Mouse (Mus musculus) heart, embryonic 14.5 days (tissue): ENCODE data around the gene Mdga1. TPM values are rescaled to one million over a fixed set of nuclear protein-coding genes. Genes with fewer than 3 reads are reported as not detected.
A peak's percentile ranks its signal among the peaks of the same experiment; 100 is the strongest.

Experiments
- ATAC-seq: fragments of 200-750 bp; cut with Nextera tagmentation; 2 replicates; pipeline ENCODE4 v1.8.0; 2017; ENCODE audit warnings: low read depth, moderate TSS enrichment; ENCODE audit not compliant: insufficient number of reproducible peaks, insufficient read depth, low FRiP score
- H3K27ac ChIP-seq, 2 experiments: fragments of 200-500 bp in 1 of 2; fragments of 300-500 bp in 1 of 2; sonication (generic) in 1 of 2; replicated peaks in 1 of 2; 2 replicates each; pipeline ENCODE4 v1.5.1; 2012 to 2014; ENCODE audit warnings: low read depth in 2 of 2, low read length in 2 of 2, control low read depth in 1 of 2, mild to moderate bottlenecking in 1 of 2, mixed read lengths in 1 of 2; ENCODE audit not compliant: control insufficient read depth in 1 of 2, insufficient read depth in 1 of 2
- H3K27me3 ChIP-seq: fragments of 300-500 bp; sonication (generic); 2 replicates; pipeline ENCODE4 v1.6.1; 2014; ENCODE audit warnings: mild to moderate bottlenecking, low read length, control low read depth; ENCODE audit not compliant: control insufficient read depth, insufficient read depth
- H3K36me3 ChIP-seq: fragments of 300-500 bp; sonication (generic); 2 replicates; pipeline ENCODE4 v1.6.1; 2014; ENCODE audit warnings: mild to moderate bottlenecking, control low read depth, low read length, mixed read lengths; ENCODE audit not compliant: control insufficient read depth, insufficient read depth
- H3K4me1 ChIP-seq, 2 experiments: fragments of 200-500 bp in 1 of 2; fragments of 300-500 bp in 1 of 2; sonication (generic) in 1 of 2; 2 replicates each; pipeline ENCODE4 v1.6.1; 2012 to 2014; ENCODE audit warnings: low read length in 2 of 2, control low read depth in 1 of 2, mixed read lengths in 1 of 2; ENCODE audit not compliant: control insufficient read depth in 2 of 2, insufficient read depth in 2 of 2
- H3K4me2 ChIP-seq: fragments of 300-500 bp; sonication (generic); 2 replicates; pipeline ENCODE4 v1.6.1; 2014; ENCODE audit warnings: mild to moderate bottlenecking, low read length
- H3K4me3 ChIP-seq, 2 experiments: fragments of 200-500 bp in 1 of 2; fragments of 300-500 bp in 1 of 2; sonication (generic) in 1 of 2; 2 replicates each; pipeline ENCODE4 v1.5.1; 2012 to 2014; ENCODE audit warnings: low read length in 2 of 2, mild to moderate bottlenecking in 2 of 2, control low read depth in 1 of 2, low read depth in 1 of 2, moderate library complexity in 1 of 2; ENCODE audit not compliant: control insufficient read depth in 1 of 2, insufficient read depth in 1 of 2
- H3K9ac ChIP-seq: fragments of 300-500 bp; sonication (generic); 2 replicates; pipeline ENCODE4 v1.6.1; 2014; ENCODE audit warnings: mild to moderate bottlenecking, low read length
- H3K9me3 ChIP-seq: fragments of 300-500 bp; sonication (generic); 2 replicates; pipeline ENCODE4 v1.6.1; 2016; ENCODE audit warnings: low read length, control low read depth; ENCODE audit not compliant: control insufficient read depth
- WGBS: fragments of 180-500 bp; shearing (Covaris S2); extraction: QIAGEN DNeasy Blood & Tissue Kit; methylation state at CpG from one replicate; pipeline ENCODE4 v1.1.7; 2014; 5-methylcytosine and 5-hydroxymethylcytosine counted together
- polyA plus RNA-seq: library from polyadenylated mRNA; unstranded; fragments of >200 nt; fragmentation: Nextera tagmentation; extraction: Ambion mirVana; gene quantifications from 2 replicates; pipeline ENCODE4 v1.2.1, GENCODE M21; 2014

Gene Mdga1
- 6.3 and 6.6 TPM in 2 replicates for polyA plus RNA-seq

DNA sequence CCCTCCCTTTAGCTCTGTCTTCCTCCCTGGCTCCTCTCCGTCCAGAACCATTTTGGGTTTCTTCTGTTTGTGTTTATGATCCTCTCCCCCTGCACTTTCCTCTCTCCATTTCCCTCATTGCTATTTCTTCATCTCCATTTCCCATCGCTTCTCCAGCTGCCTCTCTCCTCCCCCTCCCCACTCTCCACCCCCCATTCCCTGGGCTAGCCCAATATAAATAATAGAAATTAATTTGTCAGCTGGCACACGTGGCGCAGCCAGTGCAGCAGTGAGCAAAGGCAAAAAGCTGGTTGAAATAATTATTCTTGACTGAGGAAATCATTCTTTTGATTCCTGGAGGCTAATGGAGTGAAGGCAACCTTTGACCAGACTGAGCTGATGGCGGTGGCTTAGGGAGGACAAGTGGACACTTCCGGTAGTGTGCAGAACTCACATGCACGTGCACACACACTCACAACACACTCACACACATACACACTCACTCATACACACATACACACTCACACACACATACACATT, at the start of gene Mdga1:
TSS of gene Mdga1 (minus strand) at position 51 of the 519 bp plus-strand sequence.
- no peaks in the 10 kb centered on the region for H3K4me1 ChIP-seq
- 78% methylated on average over 7 of the region's 7 CpGs for WGBS
- ATAC-seq = no peak

DNA sequence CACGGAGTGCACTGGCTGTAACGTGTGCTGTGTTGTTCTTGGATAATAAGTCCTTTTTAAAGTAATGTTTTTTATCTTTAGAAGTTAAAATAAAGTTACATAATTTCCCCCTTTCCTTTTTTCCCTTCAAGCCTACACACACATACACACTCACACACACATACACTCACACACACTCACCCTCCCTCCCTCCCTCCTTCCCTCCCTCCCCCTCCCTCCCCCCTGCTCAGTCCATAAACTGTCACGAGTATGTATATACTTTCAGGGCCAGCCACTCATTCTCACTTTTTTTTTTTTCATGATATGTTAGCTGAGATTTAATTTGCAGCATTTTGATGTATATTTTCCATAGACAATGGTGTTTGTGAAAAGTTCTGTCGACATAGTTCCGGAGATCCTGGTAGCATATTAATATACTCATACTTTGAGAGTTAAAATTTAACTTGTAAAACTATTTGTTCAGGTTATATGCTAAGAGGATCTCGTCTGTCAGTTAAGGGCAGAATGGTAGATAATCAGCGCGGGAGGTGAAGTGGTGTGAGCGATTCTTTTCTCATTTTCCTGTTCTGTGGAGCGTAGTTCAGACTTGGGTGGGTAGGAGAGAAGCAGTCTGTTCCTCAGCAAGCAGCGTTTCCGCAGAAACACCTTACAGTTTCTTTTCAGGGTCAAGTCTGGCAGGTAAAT, 49.2 kb upstream of the Mdga1 start:
- Histone ChIP-seq H3K4me3 (no peak overlapping the region), H3K4me2 (no peak overlapping the region), H3K9me3 (no peaks in the 10 kb centered on the region), H3K27me3 (no peaks in the 10 kb centered on the region), H3K4me1 (peaks cover 6 to 37% of the 10 kb centered on the region in 2 experiments), H3K9ac (no peak overlapping the region), H3K36me3 (no peaks in the 10 kb centered on the region), H3K27ac (no peak overlapping the region)
- 78% methylated on average over 12 of the region's 12 CpGs for WGBS
- ATAC-seq = no peak

More for the DNA sequence above, at the start of gene Mdga1:
- Histone ChIP-seq H3K9ac (no peak within 1 kb of the TSS), H3K4me3 (no peak within 1 kb of the TSS), H3K27ac (no peak within 1 kb of the TSS), H3K4me2 (no peak within 1 kb of the TSS), H3K27me3 (peaks cover 5% of the 10 kb centered on the region; the same call in 1 of the 2 replicates), H3K36me3 (no peaks in the 10 kb centered on the region), H3K9me3 (no peaks in the 10 kb centered on the region)

DNA sequence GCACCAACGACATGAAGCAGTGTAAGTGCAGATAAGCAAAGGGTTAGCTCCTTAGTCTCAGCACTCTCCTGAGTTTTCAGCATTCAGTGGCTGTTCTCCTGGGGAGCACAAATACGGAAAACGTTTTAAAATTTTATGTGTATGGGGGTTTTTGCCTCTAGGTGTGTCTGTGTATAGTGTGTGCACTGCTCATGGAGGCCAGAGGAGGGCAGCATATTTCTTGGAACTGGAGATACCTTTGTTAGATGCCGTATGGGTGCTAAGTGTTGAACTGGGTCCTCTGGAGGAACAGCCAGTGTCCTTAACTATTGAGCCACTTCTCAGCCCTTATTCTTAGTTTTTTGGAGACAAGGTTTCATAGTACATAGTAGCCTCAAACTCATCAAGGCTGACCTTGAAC, 44.8 kb upstream of the Mdga1 start:
- WGBS = 93% methylated on average over 4 of the region's 4 CpGs
- H3K4me2 ChIP-seq = no peak overlapping the region
- ATAC-seq = no peak
- no peaks in the 10 kb centered on the region for H3K9me3 ChIP-seq
- no peaks in the 10 kb centered on the region for H3K27me3 ChIP-seq
- no peak overlapping the region for H3K4me3 ChIP-seq
- H3K27ac ChIP-seq = no peak overlapping the region
- H3K36me3 ChIP-seq = peaks cover 6% of the 10 kb centered on the region; the same call in 1 of the 2 replicates
- peaks cover 7 to 25% of the 10 kb centered on the region in 2 experiments for H3K4me1 ChIP-seq
- H3K9ac ChIP-seq = no peak overlapping the region

DNA sequence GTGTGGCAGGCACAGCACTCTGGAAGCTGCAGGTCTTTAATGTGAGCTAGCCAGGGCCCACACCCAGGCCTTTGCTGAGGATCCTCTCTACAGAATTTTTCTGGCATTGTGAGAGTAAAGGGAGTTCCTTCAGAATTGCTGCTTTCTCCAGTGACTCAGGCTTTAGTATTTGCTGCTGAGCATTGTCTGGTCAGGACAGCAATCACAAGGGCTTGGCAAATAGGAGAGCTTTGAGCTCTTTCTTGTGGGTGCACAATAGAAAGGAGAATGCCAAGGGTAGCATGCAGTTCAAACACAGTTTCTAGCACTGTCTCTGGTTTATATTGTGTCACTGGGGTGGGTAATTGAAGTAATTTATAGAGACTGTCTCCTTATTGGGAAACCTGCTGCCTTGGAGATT, 38.5 kb upstream of the Mdga1 start:
- ATAC-seq = no peak
- Histone ChIP-seq H3K9ac (no peak overlapping the region), H3K27me3 (no peaks in the 10 kb centered on the region), H3K27ac (no peak overlapping the region), H3K4me1 (peaks cover 15 to 41% of the 10 kb centered on the region in 2 experiments), H3K9me3 (no peaks in the 10 kb centered on the region), H3K4me3 (no peak overlapping the region), H3K36me3 (peaks cover 8% of the 10 kb centered on the region; the same call in 1 of the 2 replicates), H3K4me2 (peak overlapping the region; percentile 11; the same call in 1 of the 2 replicates)

DNA sequence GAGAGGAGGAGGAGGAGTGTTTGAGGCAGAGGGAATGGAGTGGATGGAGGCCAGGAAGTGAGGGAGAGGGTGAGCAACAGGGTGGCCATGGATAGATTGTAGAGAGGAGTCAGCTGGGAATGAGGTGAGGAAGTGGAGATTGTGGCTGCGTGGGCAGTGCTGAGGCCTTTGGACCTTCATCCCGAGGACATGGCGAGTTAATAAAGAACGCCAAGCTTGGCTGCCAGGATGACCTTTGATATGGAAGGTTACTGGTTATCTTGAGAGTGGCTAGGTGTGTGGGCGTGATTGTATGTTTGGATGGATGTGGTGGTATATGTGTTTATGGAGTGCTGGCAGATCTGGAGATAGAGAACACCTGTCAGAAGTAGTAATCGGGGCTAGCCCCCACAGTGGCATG, 38.0 kb upstream of the Mdga1 start:
- no peaks in the 10 kb centered on the region for H3K9me3 ChIP-seq
- WGBS = 43% methylated on average over 6 of the region's 6 CpGs
- peaks cover 15 to 44% of the 10 kb centered on the region in 2 experiments for H3K4me1 ChIP-seq
- peaks cover 8% of the 10 kb centered on the region; the same call in 1 of the 2 replicates for H3K36me3 ChIP-seq
- H3K4me3 ChIP-seq = no peak overlapping the region
- H3K27me3 ChIP-seq = no peaks in the 10 kb centered on the region
- peak overlapping the region; percentile 11 for H3K4me2 ChIP-seq
- no peak overlapping the region for H3K27ac ChIP-seq
- H3K9ac ChIP-seq = no peak overlapping the region
- ATAC-seq = no peak

DNA sequence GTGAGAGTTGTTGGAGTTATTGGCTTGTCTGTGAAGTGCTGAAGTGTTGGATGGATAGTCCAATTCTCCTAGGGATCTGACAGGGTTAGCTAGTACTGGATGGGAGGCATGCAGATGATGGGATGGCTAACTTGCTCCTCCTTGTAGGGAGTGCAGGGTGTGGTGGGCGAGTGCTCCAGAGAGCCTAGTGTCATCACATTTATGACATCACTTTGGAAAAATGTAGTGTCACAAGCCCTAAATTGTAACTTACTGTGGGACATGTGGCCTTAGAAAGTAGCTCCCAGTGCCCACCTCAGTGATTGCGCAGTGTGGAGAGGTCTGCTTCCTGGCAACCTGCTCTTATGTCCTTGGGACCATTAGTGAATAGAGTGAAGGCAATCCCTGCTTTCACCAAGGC, 37.0 kb upstream of the Mdga1 start:
- Histone ChIP-seq H3K27me3 (no peaks in the 10 kb centered on the region), H3K4me3 (0 out of 4 replicates have a peak overlapping the region, but pooled peaks of 1 of the 2 experiments have one; percentile 99), H3K4me2 (peak overlapping the region; percentile 83), H3K27ac (no peak overlapping the region), H3K9me3 (no peaks in the 10 kb centered on the region), H3K9ac (peak overlapping the region; percentile 16; the same call in 1 of the 2 replicates), H3K36me3 (peaks cover 8% of the 10 kb centered on the region; the same call in 1 of the 2 replicates), H3K4me1 (peaks cover 15 to 44% of the 10 kb centered on the region in 2 experiments)
- 63% methylated on average over 2 of the region's 2 CpGs for WGBS
- no peak for ATAC-seq

DNA sequence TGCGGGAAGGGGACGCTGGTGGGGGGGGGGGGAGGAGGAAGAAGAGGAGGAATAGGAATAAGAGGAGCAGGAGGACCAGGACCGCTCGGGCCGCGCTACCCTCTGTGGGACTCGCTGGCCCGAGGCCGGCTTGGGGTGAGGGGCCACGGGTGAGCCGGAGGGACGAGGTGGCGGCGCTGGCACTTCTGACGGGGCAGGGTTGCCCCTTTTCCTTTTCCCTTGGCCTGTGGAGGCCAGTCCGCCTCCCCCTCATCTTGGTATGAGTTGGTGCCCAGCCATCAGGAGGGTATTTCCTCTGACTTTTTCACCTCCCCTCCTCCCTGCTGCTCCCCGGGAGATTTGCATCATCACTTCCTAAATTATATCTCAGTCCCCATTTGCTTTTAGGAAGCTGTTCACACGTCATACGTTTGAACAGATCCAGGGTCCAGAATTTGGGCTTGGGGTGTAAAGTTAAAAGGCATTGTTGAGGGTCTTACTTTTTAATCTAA, 35.6 kb upstream of the Mdga1 start:
- WGBS = 3% methylated on average over 13 of the region's 19 CpGs
- peak overlapping the region; percentile 99 for H3K9ac ChIP-seq
- ATAC-seq = peak; percentile 32
- H3K9me3 ChIP-seq = no peaks in the 10 kb centered on the region
- peaks cover 15 to 41% of the 10 kb centered on the region in 2 experiments for H3K4me1 ChIP-seq
- peak overlapping the region; percentile 83 for H3K4me2 ChIP-seq
- H3K27ac ChIP-seq = peak overlapping the region; percentile 75 to 100
- peak overlapping the region; percentile 96 to 99 for H3K4me3 ChIP-seq
- H3K36me3 ChIP-seq = peaks cover 8% of the 10 kb centered on the region; the same call in 1 of the 2 replicates
- no peaks in the 10 kb centered on the region for H3K27me3 ChIP-seq
